Mouse (Mus musculus): ENCODE data around the gene Phb.
"Not testable (repeated sequence)": the region's sequence is repeated elsewhere in the genome, so short reads cannot be mapped to it uniquely, and the experiment has no call there.

The Phb gene

DNA sequence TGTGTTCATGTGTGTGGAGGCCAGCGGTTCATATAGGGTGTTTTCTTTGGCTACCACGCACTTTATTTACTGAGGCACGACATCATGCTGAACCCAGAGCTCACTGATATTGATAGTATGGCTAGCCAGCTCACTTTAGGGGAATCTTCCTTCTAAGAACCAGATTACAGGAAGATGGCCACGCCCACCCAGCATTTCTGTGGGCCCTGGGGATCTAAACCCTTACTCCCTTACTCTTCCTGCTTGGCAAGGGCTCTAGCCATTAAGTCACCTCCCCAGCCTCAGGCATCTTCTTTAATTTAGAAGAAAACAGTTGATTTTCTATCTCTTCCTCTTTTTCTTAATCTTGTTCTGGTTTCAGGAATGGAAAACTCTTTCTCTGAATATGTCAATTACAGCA is 9.3 kb upstream of the Phb start:
- DNase-seq: no peak

DNA sequence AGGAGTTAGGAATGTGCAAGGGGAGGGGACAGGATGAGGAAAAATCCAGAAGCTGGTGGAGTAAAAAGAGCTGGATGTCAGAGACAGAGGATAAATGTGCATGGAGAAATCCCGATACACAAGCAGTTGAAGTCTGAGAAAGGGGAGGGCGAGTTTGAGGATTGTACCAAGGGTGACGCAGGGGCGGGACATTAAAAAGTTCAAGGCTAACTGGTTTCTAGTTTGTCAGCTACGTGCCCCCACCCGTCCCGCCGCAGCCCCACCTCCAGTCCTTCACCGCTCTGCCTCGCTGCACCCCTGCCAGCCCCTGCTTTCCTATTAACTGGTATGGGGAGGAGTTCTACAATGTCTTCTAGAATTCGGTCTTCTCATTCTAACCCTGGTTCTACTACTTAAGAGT is 420 bp downstream of the Phb start:
- DNase-seq: peak; percentile 29

- not testable (repeated sequence) for DNase-seq
Observed at GRCm38 (mm10) chr11:95668086-95668485, 1.3 kb downstream of the Phb start.

GRCm38 (mm10) chr11:95675498-95675897 is 8.7 kb downstream of the Phb start:
- DNase-seq: no peak

DNA sequence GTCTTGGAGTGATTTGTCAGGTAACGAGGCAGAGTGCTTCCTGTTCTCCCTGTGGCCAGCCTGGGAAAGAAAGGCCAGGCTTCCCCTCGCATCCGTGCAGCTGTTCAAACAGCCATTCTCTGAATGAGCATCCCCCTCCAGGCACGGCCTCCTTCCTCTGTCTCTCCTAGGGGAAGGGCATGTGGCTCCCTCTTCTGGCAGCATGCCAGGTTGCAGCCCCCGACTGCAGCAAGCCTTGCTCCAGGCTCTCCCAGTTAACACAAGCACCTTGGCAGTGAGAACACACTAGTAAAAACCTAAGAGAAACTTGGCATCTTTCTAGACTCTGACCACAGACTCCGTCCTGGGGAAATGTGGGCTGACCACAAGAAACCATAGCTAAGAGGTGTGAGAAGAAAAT is 9.6 kb downstream of the Phb start:
- peak; percentile 27 to 36 for DNase-seq

DNA sequence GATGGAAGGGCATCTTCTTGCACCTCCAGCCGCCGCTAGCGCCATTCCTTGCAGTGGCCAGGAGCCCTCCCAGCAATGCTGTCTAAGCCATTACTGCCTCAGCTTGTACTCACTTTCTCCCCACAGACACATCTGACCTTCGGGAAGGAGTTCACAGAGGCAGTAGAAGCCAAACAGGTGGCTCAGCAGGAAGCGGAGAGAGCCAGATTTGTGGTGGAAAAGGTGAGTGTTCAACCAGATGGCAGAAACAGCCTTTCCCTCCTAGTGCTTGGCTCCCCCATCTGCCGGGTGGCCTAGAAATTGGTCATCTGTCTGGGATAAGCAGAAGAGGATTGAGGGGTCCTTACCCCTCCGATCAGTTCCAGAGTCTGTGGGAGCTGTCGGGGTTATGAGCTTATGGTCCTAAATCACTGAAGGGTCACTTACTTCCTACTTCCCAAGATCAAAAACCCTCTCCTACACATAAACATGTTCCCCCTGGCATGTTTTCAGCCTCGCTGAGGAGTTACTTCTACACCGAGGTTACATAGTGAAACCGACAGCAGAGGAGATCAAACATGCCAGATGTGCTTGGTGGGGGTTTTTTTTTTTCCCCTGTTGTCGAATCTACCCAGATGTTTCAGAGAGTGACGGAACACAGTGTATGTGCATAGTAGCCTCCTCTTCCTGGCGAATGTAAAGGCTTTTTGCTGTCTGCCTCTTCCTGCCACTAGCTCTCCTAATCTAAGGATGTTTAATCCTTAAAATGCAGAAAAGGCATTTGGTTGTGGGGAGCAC is 11.4 kb downstream of the Phb start:
- no peak for DNase-seq

DNA sequence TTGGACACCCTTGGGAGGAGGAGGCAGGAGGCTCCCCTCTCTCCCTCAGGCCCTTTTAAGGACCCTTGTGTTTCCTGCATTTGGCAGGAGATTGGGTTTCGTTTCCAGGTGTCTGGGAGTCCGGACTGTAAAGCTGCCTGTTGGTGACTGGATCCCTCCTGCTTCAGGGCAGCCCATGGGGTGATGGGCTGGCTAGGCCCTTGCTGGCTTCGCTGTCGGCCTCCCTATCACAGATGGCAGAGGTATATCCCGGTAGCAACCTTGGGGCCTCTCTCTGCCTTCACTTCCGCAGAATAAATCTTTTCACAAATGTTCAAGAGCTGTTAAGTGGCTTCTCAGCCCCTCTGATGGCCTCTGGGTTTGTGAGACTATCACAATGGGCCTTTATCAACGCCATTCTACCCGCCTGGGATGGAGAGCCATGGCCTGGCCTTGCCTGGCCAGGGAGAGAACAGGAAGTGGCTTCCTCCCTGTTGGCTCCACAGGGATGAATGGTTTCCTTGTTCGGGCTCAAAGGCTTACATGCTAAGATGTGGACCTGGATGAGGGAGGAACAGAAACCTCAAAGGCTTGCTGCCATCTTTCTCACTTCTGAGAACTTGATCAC is 15.3 kb downstream of the Phb start:
- no peak for DNase-seq

GRCm38 (mm10) chr11:95682946-95683345 is 16.2 kb downstream of the Phb start:
- DNase-seq: no peak

DNA sequence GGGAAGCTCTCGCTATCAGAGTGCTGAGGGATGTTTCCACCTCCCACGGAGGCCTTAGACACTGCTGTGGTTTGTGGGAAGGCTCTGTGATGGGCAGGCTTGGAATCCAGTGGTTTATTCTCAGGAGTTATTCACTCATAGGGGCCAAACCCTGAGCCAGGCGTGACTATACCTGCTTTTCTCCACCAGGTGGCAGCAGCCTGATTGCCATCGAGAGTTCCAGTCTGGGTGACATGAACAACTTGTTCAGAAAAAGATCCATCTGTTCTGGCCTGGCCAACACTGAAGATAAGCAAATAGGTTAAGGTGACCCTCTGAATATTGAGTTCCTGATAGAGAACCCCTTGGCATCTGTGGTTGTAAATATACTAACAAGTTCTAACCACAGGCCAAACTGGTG is 19.3 kb downstream of the Phb start:
- peak; percentile 74 to 77 for DNase-seq

GRCm38 (mm10) chr11:95687084-95687656 is 20.4 kb downstream of the Phb start:
- DNase-seq: peak in 1 of 2 experiments; percentile 12

DNA sequence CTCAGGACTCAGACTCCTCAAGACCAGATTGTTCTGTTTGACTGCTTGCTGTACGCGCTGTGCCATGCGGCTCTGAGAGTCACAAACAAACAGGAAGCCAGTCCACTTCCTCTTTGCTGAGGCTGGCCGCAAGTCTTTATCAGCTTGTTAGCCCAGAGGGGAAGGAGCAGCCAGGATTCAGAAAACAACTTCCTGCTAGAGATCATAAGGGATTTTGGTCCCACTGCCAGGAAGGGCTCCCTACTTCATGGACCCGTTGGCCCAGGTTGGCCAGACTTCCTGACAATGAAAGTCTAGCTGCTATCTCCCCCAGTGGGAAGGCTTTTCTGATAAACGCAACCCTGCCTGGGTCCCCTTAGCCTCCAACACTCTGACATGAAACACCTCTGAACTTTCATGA is 21.8 kb downstream of the Phb start:
- peak; percentile 70 to 73 for DNase-seq

- peak; percentile 39 to 70 for DNase-seq
Observed at GRCm38 (mm10) chr11:95688981-95689380, 22.2 kb downstream of the Phb start.

GRCm38 (mm10) chr11:95689544-95689943 is 22.8 kb downstream of the Phb start:
- DNase-seq: no peak

DNA sequence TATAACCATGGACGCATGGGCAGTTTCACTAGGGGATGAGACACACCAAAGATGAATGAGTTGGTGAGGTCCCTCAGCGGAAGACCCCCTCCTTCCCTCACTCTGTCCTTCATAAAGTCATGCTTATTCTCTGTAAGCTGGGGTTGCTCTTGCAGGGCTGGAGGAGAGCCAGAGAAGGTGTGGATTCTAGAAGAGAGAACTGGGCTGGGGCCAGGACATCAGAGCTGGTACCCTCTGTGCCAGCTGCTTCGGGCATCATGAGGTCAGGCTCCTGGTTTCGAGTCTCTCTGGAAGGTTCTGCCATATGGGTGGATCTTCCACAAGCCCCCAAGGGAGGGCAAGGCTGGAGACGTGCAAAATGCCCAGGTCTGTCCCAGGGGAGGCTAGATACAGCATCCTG is 31.8 kb downstream of the Phb start:
- no peak for DNase-seq

GRCm38 (mm10) chr11:95700778-95701739 is 34.3 kb downstream of the Phb start:
- no peak for DNase-seq

GRCm38 (mm10) chr11:95704032-95704969 is 37.5 kb downstream of the Phb start:
- no peak for DNase-seq

GRCm38 (mm10) chr11:95704970-95705330 is 38.2 kb downstream of the Phb start:
- no peak for DNase-seq

DNA sequence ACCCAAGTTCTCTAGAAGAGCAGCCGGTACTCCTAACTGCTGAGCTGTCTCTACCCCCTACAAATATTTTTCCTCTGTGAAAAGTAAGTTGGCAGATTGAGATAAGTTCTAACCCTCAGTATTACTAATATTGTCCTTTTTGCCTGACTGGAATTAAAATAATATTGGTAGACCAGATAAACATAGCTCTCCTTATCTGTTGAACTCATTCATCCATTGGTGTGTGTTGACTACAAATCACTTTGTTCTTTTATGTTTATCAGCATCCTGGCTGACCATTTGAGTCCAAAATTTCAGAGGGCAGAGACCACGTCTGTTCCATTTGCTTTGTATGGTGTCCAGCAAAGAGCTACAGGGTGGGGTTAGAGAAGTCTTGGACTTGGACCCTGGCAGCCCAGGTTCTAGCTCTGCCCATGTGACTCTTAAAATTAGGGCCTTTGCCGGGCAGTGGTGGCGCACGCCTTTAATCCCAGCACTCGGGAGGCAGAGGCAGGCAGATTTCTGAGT is 42.8 kb downstream of the Phb start:
- no peak for DNase-seq

- no peak for DNase-seq
Observed at GRCm38 (mm10) chr11:95710478-95710877, 43.7 kb downstream of the Phb start.

- peak; percentile 46 to 48 for DNase-seq
Observed at GRCm38 (mm10) chr11:95712085-95712562, 45.4 kb downstream of the Phb start.

DNA sequence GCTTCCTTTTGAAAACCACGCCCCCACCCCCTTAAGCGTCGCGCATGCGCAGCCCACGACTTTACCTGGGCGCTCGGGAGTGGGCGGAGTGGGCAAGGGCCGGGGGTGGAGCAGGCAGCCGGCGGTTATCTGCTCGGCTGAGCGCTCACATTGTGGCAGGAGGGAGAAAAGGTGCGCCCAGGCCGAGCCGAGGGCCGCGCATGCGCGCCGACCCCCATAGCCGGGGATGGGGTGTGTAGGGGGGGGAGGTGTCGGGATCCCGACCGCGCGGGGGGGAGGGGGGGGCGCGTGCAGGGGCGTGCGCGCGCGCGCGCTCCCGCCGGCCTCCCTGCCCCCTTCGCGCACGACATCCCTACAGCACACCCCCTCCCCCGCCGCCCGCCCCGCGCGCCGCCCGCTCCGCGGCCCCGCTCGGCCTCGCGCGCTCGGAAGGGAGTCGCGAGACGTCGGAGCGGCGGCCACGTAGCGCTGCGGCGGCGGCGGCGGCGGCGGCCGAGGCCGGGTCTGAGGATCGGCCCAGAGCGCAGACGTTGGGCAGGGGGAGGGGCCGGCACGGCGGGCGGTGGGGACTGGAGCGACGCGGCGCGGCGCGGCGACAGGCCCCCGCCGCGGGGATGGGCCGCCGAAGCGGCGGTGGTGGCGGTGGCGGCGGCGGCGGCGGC is 45.9 kb downstream of the Phb start, which contains the start of gene Zfp652:
Gene Zfp652, plus strand, starts transcription at position 111 of the 662 bp plus-strand sequence.
- DNase-seq: peak; percentile 94 to 95

Measured in lung, adult 18-20 months (tissue).